Mouse (Mus musculus) left cerebral cortex, postnatal 14 days (tissue): ENCODE measurements around the gene Fastkd2. TPM values are rescaled to one million over a fixed set of nuclear protein-coding genes. Genes with fewer than 3 reads are reported as not detected.
A peak's percentile ranks its signal among the peaks of the same experiment; 100 is the strongest.

Experiments used
- DNase-seq, 2 experiments: peaks; one replicate each; pipeline ENCODE4 v3.0.0; 2021 to 2022; ENCODE audit warnings: low spot score in 2 of 2, mixed read lengths in 1 of 2
- intact Hi-C: fragments of 180-260 bp; cut with DNase I; formaldehyde crosslinking; loops from one replicate; pipeline ENCODE4 v1.15.1; 2025
- long read RNA-seq, 2 experiments: library from polyadenylated mRNA; stranded (forward); transcript quantifications; one replicate each; pipeline ENCODE4 v2.0.0; 2021
- total RNA-seq, 2 experiments: library from RNA; stranded (reverse); gene quantifications; 2 replicates each; pipeline ENCODE4 v1.2.3; 2021

Gene Fastkd2
- total RNA-seq, result 10 to 100 TPM; 12.3 to 18.5 TPM
- long read RNA-seq, experiment 1, full-length matches to known transcripts, result 16 of 24 reads
- long read RNA-seq, experiment 1, partial matches to known transcripts, result 0 of 24 reads
- long read RNA-seq, experiment 1, other reads (novel, unspliced or antisense), result 8 of 24 reads
- long read RNA-seq, experiment 2, full-length matches to known transcripts, result 9 of 15 reads
- long read RNA-seq, experiment 2, partial matches to known transcripts, result 2 of 15 reads
- long read RNA-seq, experiment 2, other reads (novel, unspliced or antisense), result 4 of 15 reads

DNA sequence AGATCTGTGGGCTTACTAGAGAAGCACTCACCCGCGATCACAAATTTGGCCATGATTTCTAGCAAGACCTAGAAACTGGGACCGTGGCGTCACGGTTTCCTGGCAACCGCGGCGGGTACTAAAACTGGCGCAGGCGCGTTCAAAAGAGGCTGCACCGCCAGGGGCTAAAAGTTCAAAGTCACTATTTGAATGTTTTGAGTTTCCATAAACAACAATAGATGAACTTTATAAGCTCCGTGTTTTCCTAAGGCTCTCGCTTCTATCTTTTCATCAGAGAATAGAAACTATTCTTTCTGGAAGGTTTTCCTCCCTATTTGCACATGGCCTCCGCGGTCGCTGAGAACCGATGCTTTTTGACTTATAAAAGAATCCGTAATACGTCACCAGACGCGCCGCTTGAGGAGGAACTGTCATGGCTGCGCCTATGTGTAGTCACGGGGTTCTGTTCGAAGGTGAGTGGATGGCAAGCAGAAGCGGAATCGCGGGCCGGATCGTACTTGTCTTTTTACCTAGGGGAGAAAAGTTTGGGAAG, at the start of gene Fastkd2, which contains the start of gene Mdh1b:
Gene Fastkd2 (plus strand): TSS at position 375 of the 532 bp plus-strand sequence.
Gene Mdh1b (minus strand): TSS at position 79 of the 532 bp plus-strand sequence.
- intact Hi-C loops, result no loop called here
- DNase-seq, result peak; percentile 95

DNA sequence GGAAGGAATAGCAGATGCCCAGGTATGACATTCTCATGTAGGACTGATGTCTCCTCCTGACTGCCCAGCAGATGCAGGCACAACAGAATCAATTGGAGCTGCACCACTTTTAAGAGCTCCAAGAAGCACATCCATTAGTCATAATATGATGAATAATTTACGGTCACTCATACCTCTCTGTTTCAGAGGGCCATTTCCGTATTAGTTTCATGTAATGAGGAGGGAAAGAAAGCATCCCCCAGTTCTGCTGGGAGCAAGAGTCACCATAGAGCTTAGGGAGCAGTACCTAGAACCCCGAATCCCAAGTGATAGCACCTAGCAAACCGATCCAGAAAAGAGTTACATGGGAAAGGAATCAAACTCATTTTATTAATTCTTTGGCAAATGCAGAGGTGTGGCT, 43.6 kb upstream of the Fastkd2 start, which contains the start of gene Dytn:
Gene Dytn (minus strand): TSS at position 101 of the 400 bp plus-strand sequence.
- no peak for DNase-seq
- intact Hi-C loops, result no loop called here

DNA sequence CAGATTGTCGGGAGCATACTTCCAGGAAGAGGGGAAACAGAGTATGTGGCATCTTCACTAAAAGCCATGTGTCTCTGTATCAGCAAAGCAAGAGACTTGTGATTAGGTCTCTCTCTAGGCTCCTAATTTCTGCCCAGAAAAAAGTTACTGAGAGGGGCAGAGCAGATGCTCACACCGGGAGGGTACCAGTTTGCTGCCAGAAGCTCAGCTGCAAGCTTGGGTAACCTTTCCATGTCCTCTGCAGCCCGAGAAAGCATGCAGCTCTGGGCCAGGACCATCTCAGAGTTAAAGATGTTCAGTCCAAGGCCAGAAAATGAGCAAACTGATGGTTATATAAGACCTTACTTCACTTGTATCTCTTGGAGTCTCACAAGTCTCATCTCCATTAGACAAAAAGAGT, 33.6 kb upstream of the Fastkd2 start:
- DNase-seq, result no peak
- intact Hi-C loops, result no loop called here

DNA sequence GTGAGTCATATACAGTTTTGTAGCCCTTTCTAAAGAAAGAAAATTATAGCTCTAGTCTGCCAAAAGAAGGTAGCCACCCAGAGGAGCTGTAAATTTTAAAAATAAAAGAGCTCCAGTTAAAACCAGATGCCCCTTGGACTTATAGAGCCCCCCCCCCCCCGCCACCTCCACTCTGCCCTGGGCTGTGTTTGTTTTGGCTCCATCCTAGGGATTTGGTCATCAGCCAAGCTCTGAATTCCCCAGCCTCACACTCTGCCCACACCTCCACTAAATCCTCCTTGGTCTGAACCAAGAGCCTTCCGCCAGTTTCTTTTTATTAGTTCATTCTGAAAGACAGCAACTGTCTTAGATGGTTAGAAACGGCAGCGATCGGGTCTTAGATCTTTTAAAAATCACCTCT, 24.7 kb upstream of the Fastkd2 start:
- no peak for DNase-seq
- intact Hi-C loops, result no loop called here

DNA sequence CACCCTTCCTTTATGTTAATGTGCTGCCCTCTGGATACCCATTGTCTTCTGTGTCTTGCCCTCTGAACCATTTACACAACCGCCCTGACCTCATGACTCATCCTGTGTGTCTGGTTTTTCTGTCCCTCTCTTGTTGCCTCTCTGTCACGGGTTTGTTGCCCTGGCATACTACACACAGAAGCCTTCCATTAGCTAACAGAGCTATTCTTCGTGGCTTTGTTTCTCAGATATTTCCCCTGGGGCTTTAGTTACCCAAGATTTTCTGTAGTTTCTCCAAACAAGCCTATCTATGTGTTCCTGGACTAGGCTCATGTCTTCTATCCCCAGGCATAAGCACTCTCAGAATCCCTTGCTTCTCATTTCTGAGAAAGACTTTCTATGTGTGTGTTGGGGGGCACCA, 21.5 kb upstream of the Fastkd2 start:
- intact Hi-C loops, result no loop called here

DNA sequence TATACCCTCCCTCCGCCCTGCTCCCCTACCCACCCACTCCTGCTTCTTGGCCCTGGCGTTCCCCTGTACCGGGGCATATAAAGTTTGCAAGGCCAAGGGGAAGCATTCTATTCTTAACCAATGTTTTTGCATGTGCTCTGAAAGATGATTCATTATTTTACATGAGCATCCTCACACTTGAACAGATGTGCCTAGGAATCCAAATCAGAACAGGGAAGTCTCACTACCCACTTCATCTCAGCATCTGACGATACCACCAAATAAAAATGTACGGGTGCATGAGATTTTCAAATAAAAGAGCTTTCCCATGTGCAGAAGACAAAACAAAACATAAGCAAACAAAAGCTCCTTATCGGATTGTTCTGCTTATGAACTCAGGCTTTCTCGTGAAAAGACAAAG, 10.3 kb upstream of the Fastkd2 start:
- DNase-seq, result peak; percentile 15 to 43
- intact Hi-C loops, result no loop called here

More for the DNA sequence above, 21.5 kb upstream of the Fastkd2 start:
- DNase-seq, result no peak

DNA sequence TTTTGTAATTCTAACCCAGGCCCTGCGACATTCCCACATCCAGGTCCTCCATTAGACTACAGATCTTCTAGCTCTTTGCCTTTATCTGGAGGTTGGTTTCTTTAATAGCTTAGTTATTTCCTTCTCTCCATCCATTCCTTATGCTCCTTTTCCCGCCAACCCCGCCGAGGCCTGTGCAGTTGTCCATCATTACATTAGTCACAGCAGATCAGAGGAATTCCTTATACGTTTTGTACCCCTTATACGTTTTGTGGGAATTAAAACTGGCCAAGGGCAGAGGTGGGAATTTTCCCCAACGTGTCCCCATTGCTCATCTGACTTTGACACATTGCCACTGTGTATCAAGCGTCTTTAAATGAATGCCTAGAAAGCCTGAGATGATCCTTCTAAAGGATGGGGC, 618 bp upstream of the Fastkd2 start:
- DNase-seq, result peak in 1 of 2 experiments; percentile 11
- intact Hi-C loops, result no loop called here

DNA sequence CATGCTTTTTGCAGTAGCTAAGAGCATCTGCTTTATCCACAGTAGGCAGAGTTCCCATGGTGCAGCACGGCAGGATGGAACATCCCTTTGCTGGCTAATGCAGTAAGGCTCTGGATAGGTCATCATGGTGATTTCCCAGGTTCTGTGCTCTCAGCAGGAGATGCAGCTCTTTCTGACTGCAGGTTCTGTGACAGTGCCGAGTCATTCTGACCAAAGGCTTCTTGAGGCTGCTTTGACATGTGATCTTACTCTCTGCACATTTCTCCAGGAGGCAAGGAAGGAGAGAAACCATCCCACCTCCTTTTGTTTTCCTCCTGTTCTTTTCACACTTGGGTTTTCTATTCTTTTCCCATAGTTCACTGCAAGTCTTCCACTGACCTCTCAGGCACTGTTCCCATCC, 25.6 kb downstream of the Fastkd2 start:
- no peak for DNase-seq
- intact Hi-C loops, result no loop called here

DNA sequence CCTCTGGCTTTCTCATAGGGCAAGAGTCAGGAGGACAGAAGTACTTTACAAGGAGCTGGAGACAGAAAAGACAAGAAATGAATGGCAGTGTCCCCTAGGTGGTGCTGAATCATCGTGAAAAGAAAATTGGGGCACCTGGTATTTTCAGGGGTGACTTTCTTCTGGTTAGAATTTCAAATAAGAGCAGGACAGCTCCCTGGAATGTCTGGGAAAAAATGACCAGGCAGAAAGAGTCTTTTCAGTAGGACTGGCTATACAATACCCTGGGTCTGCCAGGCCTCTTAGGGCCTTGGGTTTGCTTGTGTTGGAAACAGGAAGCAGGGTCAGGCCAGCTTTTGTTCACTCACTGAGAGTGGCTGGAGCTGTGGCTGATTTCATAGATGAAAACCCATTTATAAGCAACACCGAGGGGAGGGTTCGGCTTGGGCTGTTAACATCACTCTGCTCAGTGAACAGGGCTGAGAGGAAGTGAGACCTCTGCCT, 32.8 kb downstream of the Fastkd2 start:
- intact Hi-C loops, result loop anchor here (1.0 to 10.0 kb wide), 4 partner anchors 172 to 686 kb away; no protein-coding TSS in a partner anchor
- peak; percentile 69 to 74 for DNase-seq

DNA sequence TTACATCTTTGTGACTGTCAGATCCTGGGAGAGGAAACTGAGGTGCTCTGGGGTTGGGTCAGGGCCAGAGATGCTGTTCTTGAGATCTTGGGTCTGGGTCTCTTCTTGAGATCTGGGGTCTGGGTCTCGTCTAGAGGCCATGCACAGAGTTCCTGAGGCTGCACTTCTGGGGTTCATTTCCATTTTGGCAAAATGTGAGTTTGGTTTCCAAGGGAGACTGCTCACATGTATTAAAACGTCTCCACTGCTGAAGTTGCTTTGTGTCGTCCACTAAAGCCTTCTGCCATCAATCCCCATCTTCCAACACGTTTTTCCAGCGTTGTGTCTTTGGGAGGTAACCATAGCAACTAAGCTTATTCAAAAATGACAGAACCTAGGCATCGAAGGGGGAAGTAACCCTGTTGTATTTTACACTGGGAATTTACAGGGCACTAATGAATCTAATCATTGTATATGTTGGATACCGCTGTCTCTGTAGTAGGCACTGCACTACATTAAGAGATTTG, 33.5 kb downstream of the Fastkd2 start:
- intact Hi-C loops, result loop anchor here (1.0 to 10.0 kb wide), 4 partner anchors 171 to 685 kb away; no protein-coding TSS in a partner anchor
- peak in 1 of 2 experiments; percentile 17 for DNase-seq

DNA sequence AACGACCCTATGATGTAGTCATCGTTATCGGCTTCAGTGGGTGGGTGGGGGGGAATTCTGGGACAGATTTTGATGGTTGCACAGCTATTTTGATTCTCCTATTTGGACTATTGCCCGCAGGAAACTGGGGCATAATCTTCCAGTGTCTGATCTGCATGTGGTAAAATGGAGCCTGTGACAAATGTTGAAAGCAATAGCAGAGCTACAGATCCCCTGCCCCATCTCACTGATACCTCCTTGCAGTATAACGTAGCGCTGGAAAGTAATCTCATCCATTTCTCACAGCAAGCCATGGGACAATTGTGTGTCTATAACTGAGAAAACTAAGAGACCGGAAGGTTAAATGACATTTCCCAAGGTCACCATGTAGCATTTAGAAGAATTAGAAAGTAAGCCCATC, 34.0 kb downstream of the Fastkd2 start:
- peak in 1 of 2 experiments; percentile 26 for DNase-seq
- intact Hi-C loops, result loop anchor here (10.0 kb wide), 2 partner anchors 170 to 250 kb away; no protein-coding TSS in a partner anchor

DNA sequence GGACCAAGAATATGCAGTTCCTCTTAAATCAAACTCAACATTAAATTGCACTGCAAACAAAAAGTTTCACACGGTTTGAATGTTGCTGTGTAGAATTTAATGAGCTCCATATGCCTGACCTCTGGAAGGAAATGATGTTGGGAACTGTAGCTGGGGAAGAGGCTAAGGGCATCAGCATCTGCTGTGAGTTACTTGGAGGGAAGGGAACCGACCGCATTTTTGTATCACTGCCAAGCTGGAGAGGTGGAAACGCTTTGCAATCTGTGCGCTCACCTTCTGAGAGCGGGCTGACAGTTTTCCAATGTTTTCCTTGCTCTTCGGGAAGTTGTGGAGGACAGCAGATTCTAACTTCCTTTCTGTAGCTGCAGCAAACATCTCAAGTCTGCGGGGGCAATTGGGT, 37.7 kb downstream of the Fastkd2 start:
- no peak for DNase-seq
- intact Hi-C loops, result loop anchor here (10.0 kb wide), 2 partner anchors 167 to 247 kb away; no protein-coding TSS in a partner anchor

DNA sequence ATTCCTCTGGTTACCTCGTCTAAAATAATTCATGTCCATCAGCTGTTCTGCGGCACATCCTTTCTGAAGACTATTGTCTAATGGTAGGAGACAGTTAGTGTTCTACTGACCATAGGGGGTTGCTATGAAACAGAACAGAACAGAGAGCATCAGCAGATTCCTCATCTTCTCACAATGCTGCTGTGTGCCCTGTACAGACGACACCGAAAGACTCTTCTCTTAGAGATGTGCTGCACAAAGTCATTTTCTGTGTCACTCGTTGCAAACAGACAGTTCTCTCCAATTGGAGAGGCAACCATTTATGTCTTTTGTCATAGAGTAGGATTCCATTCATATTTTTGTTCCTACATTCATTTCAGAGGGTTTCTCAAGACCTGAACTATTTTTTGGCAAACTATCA, 38.8 kb downstream of the Fastkd2 start, which contains the start of gene 4933402D24Rik:
Gene 4933402D24Rik (minus strand): TSS at position 101 of the 400 bp plus-strand sequence.
- no peak for DNase-seq
- intact Hi-C loops, result loop anchor here (10.0 kb wide), 2 partner anchors 166 to 246 kb away; no protein-coding TSS in a partner anchor

DNA sequence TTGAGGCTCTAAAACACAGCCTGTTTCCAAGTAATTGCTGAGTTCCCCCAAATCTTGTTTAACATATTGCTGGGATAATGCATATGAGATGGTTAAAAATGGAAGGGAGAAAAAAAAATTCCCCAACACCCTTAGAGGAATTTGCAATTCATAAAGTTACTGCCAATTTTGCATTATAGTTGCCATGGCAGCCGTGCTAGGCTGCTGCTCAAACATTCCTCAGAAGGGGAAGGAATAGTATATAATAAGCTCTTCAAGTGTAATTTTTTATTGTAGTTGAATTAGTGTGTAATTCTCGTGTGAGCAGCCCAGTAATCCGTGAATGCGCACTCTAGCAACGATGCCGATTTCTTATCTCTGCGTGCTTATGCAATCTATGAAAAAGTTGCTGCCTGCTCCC, 39.9 kb downstream of the Fastkd2 start:
- DNase-seq, result peak; percentile 62 to 70
- intact Hi-C loops, result no loop called here

DNA sequence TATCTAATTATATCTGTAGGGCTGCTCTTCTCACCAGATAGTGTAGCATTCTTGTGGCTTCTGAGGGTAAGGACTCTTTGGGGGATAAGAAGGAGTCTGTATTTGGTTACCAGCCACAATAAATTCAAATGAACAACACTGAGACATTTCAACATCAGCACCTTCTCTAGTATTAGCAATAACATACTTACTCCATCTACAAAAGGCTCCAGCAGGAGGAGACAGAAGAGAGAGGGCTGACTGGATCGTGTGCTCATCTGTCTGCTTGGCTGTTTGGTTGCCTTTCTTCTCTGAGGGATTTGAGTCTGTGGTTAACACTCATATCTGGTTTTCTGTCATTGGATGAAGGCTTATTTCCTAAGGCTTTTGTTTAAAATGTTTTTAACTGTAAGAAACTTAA, 46.0 kb downstream of the Fastkd2 start:
- DNase-seq, result no peak
- intact Hi-C loops, result no loop called here

DNA sequence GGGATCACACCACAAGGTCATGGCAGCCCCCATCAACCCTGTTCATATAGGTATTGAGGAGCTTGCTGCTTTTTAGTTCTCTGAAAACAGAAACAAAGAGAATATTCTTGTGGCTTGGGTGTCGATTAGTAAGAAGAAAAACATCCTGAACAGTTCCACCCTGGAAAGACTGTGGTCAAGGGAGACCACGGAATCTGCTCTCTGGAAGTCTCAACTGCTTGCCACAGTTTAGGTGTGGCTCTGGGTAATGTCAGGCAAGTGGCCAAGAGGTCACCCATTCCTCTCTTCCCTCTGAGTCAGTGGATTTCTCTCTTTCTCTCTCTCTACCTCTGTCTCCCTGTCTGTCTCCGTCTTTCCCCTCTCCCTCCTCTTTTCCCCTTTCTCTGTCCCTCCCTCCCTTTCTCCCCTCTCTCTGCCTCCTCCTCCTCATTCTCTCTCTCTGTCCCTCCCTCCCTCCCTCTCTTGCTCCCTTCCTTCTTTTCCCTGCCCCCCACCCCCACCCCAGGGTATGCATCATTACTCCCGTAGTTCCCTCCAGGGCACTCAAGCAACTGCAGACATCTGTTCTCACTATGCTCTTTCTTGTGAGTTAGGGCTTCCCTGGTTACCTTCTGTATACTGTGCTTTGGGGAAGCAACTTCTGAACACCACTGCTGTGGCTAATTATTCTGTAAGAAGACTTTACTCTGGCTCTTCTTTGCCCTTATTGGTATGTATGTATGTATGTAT, 46.7 kb downstream of the Fastkd2 start:
- intact Hi-C loops, result no loop called here
- no peak for DNase-seq

DNA sequence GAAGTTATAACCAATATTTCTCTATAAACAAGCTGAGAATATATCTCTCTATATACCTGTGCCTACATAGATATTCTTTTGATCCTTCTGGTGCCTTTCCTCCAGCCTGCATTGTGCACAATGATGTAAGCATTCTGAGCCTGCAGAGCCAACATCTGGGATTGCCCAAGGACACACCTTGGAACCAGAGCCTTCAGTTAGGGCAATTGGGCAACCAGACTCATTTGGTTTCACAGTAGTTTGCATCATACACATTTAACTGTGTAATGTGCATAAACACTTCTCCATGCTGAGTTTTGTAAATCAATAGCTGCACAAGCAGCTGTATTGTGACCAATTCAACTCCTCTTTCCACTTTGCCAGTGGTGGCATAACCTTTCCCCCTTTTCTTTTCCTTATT, 63.9 kb downstream of the Fastkd2 start:
- intact Hi-C loops, result no loop called here
- DNase-seq, result no peak
